Mouse (Mus musculus): ENCODE results near the gene Lrrc75b.

The Lrrc75b gene

GRCm38 (mm10) chr10:75500345-75500744 is 59.8 kb downstream of the Lrrc75b start:
- DNase-seq, result no peak

Measured in spleen, adult 18-20 months (tissue).